Mouse (Mus musculus) heart, embryonic 15.5 days (tissue): ENCODE results near the gene Atp2b2. TPM values are rescaled to one million over a fixed set of nuclear protein-coding genes. Genes with fewer than 3 reads are reported as not detected.
A peak's percentile ranks its signal among the peaks of the same experiment; 100 is the strongest.

Experiments used
- ATAC-seq: fragments of 200-750 bp; cut with Nextera tagmentation; replicated peaks from 2 replicates; pipeline ENCODE4 v1.8.0; 2017; ENCODE audit warnings: low read depth, moderate TSS enrichment; ENCODE audit not compliant: insufficient number of reproducible peaks, insufficient read depth, low FRiP score
- H3K27ac ChIP-seq: fragments of 300-500 bp; sonication (generic); 2 replicates; pipeline ENCODE4 v1.5.1; 2015; ENCODE audit warnings: mild to moderate bottlenecking, inconsistent platforms
- H3K27me3 ChIP-seq: fragments of 300-500 bp; sonication (generic); 2 replicates; pipeline ENCODE4 v1.6.1; 2015; ENCODE audit warnings: inconsistent platforms
- H3K36me3 ChIP-seq: fragments of 300-500 bp; sonication (generic); 2 replicates; pipeline ENCODE4 v1.6.1; 2015; ENCODE audit warnings: mild to moderate bottlenecking, inconsistent platforms
- H3K4me1 ChIP-seq: fragments of 300-500 bp; sonication (generic); replicated peaks from 2 replicates; pipeline ENCODE4 v1.6.1; 2015; ENCODE audit warnings: inconsistent platforms
- H3K4me2 ChIP-seq: fragments of 300-500 bp; sonication (generic); 2 replicates; pipeline ENCODE4 v1.6.1; 2015; ENCODE audit warnings: inconsistent platforms, mild to moderate bottlenecking, moderate library complexity
- H3K4me3 ChIP-seq: fragments of 300-500 bp; sonication (generic); 2 replicates; pipeline ENCODE4 v1.5.1; 2015; ENCODE audit warnings: mild to moderate bottlenecking, inconsistent platforms
- H3K9ac ChIP-seq: fragments of 300-500 bp; sonication (generic); 2 replicates; pipeline ENCODE4 v1.6.1; 2015; ENCODE audit warnings: mild to moderate bottlenecking, inconsistent platforms
- H3K9me3 ChIP-seq: fragments of 300-500 bp; sonication (generic); replicated peaks from 2 replicates; pipeline ENCODE4 v1.6.1; 2016; ENCODE audit warnings: inconsistent platforms
- WGBS: fragments of 180-500 bp; shearing (Covaris S2); methylation state at CpG from one replicate; pipeline ENCODE4 v1.1.7; 2015; ENCODE audit warnings: mixed read lengths; 5-methylcytosine and 5-hydroxymethylcytosine counted together
- polyA plus RNA-seq: library from polyadenylated mRNA; unstranded; fragments of >200 nt; fragmentation: Nextera tagmentation; extraction: Ambion mirVana; gene quantifications from 2 replicates; pipeline ENCODE4 v1.2.1, GENCODE M21; 2015

Atp2b2 gene
- polyA plus RNA-seq = 0.09 and 0.36 TPM in 2 replicates

DNA sequence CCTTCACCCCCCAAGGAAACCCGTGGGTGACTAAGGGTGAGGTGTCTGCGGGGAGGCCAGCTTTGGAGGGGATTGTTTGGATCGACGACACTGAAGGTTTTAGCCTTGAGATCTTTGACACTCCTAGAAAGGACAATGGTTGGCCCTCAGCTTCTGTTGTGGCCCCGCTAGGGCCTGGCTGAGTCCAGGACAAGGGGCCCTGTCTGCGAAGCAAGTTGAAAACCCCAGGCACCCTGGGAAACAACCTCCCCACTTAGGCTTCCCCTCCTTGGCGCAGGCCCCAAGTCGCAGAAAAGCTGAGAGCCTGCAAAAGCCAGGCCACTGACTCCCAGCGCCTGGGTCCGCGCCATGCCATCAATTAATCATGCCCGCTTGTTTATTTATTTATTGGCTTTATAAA is at the start of gene Atp2b2:
TSS of gene Atp2b2 (minus strand) at position 282 of the 400 bp plus-strand sequence.
- Histone ChIP-seq H3K4me1 (peaks cover 7% of the 10 kb centered on the region; the same call in 1 of the 2 replicates), H3K27ac (no peak within 1 kb of the TSS), H3K4me3 (peak within 1 kb of the TSS; percentile 43), H3K9me3 (no peaks in the 10 kb centered on the region), H3K36me3 (no peaks in the 10 kb centered on the region), H3K27me3 (peaks cover 84% of the 10 kb centered on the region), H3K9ac (peak within 1 kb of the TSS; percentile 20), H3K4me2 (peak within 1 kb of the TSS; percentile 85)
- 25% methylated on average over 12 of the region's 12 CpGs for WGBS
- no peak for ATAC-seq

DNA sequence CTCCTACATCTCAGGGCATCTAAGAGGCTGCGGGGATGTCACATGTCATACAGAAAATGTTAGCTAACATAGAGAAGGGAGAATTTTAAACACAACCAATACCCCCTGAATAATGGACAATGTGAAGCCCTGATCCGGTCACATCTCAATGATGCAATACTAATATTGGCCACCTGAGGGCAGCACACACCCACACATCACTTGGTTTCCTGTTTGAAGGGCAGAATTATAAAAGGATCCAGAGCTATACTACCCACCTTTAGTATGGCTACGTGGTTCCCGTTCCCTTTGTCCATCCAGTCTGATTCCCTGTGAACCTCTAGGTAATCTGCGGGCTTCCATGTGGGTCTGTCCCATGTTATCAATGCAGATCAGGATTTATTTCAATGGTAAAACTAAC is 47.2 kb upstream of the Atp2b2 start:
- H3K27me3 ChIP-seq = peaks cover 28% of the 10 kb centered on the region

GRCm38 (mm10) chr6:114087106-114087505 is 44.7 kb upstream of the Atp2b2 start:
- Histone ChIP-seq H3K4me1 (no peaks in the 10 kb centered on the region), H3K4me3 (no peak overlapping the region), H3K9ac (no peak overlapping the region), H3K9me3 (no peaks in the 10 kb centered on the region), H3K36me3 (no peaks in the 10 kb centered on the region), H3K4me2 (no peak overlapping the region), H3K27me3 (peaks cover 28% of the 10 kb centered on the region), H3K27ac (no peak overlapping the region)
- ATAC-seq = no peak
- WGBS = 20% methylated on average over 7 of the region's 7 CpGs

More for the DNA sequence above, 47.2 kb upstream of the Atp2b2 start:
- Histone ChIP-seq H3K27ac (no peak overlapping the region), H3K4me2 (no peak overlapping the region), H3K9ac (no peak overlapping the region), H3K36me3 (no peaks in the 10 kb centered on the region), H3K4me3 (no peak overlapping the region), H3K9me3 (no peaks in the 10 kb centered on the region), H3K4me1 (no peaks in the 10 kb centered on the region)
- WGBS = 21% methylated on average over 5 of the region's 5 CpGs
- no peak for ATAC-seq

DNA sequence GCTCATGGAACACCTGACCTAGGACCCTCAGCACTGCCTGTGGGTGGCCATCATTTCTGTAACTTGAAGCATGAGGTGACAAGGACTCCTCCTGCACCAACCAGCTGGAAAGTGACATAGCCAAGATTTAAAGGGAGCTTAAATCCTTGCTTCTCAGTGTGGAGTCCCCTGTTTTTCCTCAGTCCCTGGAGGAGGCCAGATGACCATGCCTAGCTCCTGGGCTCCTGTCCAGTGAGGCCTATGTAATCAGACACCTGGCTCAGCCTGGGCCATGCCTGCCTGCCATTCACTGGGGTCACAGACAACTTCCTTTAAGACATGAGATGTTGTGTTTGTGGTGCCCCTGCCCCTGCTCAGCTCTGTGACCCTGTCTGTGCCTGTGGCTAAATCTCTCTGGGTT is 36.1 kb upstream of the Atp2b2 start:
- Histone ChIP-seq H3K27me3 (0 out of 2 replicates have a peak, but pooled peaks cover 6% of the 10 kb centered on the region), H3K4me1 (no peaks in the 10 kb centered on the region), H3K4me2 (no peak overlapping the region), H3K27ac (no peak overlapping the region), H3K36me3 (no peaks in the 10 kb centered on the region), H3K9me3 (no peaks in the 10 kb centered on the region), H3K9ac (no peak overlapping the region), H3K4me3 (no peak overlapping the region)
- ATAC-seq = no peak

DNA sequence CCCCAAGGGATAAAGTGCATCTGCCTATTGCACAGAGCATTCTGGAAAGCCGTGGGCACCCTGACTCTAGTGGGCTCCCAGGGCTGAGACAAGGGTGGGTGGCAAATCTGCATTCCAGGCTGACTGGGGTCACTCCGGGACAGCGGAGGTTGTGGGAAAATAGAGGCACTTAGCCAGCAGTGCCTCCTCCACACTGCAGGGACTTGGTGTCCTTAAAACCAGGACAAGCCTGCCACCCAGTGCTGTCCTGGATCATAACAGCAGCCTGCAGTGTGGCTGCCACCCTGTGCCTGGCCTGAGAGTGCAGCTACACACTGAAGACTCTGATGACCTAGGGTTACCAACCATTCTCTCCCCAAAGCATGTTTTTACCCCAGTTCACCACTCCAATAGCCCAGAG is 34.1 kb upstream of the Atp2b2 start:
- H3K27me3 ChIP-seq = 0 out of 2 replicates have a peak, but pooled peaks cover 10% of the 10 kb centered on the region
- H3K27ac ChIP-seq = no peak overlapping the region
- H3K4me3 ChIP-seq = no peak overlapping the region
- 66% methylated on average over 3 of the region's 3 CpGs for WGBS
- no peak overlapping the region for H3K4me2 ChIP-seq
- H3K36me3 ChIP-seq = no peaks in the 10 kb centered on the region
- H3K9me3 ChIP-seq = no peaks in the 10 kb centered on the region
- H3K4me1 ChIP-seq = no peaks in the 10 kb centered on the region
- H3K9ac ChIP-seq = no peak overlapping the region
- no peak for ATAC-seq

DNA sequence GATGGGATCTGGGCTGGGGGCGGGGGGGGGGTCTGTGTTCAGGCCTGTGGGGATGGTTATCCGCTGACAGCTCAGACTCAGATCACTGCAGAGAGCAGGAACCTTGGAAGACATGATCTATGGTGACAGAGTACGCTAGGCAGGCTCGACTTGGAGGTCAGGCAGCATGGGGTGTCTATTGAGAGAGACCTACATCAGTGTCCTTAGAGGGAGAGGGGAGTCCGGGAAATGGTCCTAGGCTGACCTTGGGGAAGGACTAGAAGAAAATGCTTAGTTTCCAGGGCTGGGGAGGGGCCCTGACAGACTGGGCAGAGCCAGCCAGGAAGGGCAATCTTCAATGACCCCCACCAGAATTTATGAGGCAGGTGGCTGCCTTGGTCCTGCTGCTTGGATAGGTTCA is 33.6 kb upstream of the Atp2b2 start:
- Histone ChIP-seq H3K27ac (no peak overlapping the region), H3K27me3 (peaks cover 11% of the 10 kb centered on the region), H3K9me3 (no peaks in the 10 kb centered on the region), H3K4me2 (no peak overlapping the region), H3K4me1 (no peaks in the 10 kb centered on the region), H3K9ac (no peak overlapping the region), H3K4me3 (no peak overlapping the region), H3K36me3 (no peaks in the 10 kb centered on the region)
- no peak for ATAC-seq
- WGBS = 53% methylated on average over 5 of the region's 5 CpGs

DNA sequence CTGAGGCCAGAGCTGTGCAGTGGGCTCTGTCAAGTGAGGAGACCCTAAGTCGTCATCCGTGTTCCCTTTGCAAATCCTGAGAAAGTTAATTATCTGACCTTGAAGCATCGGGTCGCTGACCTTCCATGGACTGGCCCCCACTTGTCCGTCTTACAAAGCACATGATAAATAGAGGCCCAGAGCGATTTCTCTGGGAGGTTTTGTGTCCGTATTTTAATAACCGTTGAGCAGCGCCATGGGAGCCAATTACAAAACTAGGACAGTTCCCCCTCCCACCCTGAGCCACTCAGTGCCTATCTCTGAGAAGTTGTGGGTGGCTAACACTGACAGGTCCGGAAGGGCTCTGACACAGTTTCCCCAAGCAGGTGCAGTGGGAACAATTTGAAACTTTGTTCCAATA is 32.5 kb upstream of the Atp2b2 start:
- Histone ChIP-seq H3K4me2 (no peak overlapping the region), H3K4me3 (no peak overlapping the region), H3K27ac (no peak overlapping the region), H3K27me3 (peaks cover 18% of the 10 kb centered on the region), H3K9me3 (no peaks in the 10 kb centered on the region), H3K4me1 (no peaks in the 10 kb centered on the region), H3K9ac (no peak overlapping the region), H3K36me3 (no peaks in the 10 kb centered on the region)
- ATAC-seq = no peak
- WGBS = 66% methylated on average over 10 of the region's 10 CpGs

GRCm38 (mm10) chr6:114074256-114074655 is 31.8 kb upstream of the Atp2b2 start:
- Histone ChIP-seq H3K27ac (no peak overlapping the region), H3K27me3 (peaks cover 19% of the 10 kb centered on the region), H3K9ac (no peak overlapping the region), H3K36me3 (no peaks in the 10 kb centered on the region), H3K4me1 (no peaks in the 10 kb centered on the region), H3K4me3 (no peak overlapping the region), H3K4me2 (no peak overlapping the region), H3K9me3 (no peaks in the 10 kb centered on the region)
- ATAC-seq = no peak
- WGBS = 23% methylated on average over 1 of the region's 1 CpGs

DNA sequence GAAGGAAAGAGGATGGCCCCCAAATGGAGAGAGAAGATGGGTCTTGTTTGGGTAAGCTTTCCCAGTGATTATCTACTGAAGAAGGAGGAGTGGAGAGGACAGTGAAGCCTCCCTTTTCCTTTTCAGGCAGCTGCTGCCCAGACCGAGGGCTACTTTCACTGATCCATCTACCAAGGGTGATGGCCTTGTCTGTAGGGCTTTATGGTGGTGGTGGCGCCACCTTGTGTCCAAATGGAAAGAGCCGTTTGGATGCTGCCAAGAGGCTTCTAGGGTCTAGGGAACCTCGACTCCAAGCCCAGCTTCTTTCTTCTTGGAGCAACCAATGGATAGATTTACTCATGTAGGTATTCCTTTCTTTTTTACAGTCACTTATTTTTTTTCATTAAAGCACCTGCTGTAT is 29.2 kb upstream of the Atp2b2 start:
- no peak overlapping the region for H3K4me2 ChIP-seq
- peaks cover 17% of the 10 kb centered on the region for H3K27me3 ChIP-seq
- H3K9me3 ChIP-seq = no peaks in the 10 kb centered on the region
- no peaks in the 10 kb centered on the region for H3K4me1 ChIP-seq
- H3K36me3 ChIP-seq = no peaks in the 10 kb centered on the region
- H3K4me3 ChIP-seq = no peak overlapping the region
- H3K9ac ChIP-seq = no peak overlapping the region
- no peak for ATAC-seq
- H3K27ac ChIP-seq = no peak overlapping the region
- 13% methylated on average over 4 of the region's 4 CpGs for WGBS

GRCm38 (mm10) chr6:114063100-114063499 is 20.7 kb upstream of the Atp2b2 start:
- no peak overlapping the region for H3K27ac ChIP-seq
- H3K36me3 ChIP-seq = no peaks in the 10 kb centered on the region
- no peak for ATAC-seq
- no peaks in the 10 kb centered on the region for H3K4me1 ChIP-seq
- H3K4me2 ChIP-seq = no peak overlapping the region
- peaks cover 7% of the 10 kb centered on the region; the same call in 1 of the 2 replicates for H3K27me3 ChIP-seq
- no peaks in the 10 kb centered on the region for H3K9me3 ChIP-seq
- 89% methylated on average over 2 of the region's 2 CpGs for WGBS
- H3K9ac ChIP-seq = no peak overlapping the region
- no peak overlapping the region for H3K4me3 ChIP-seq

DNA sequence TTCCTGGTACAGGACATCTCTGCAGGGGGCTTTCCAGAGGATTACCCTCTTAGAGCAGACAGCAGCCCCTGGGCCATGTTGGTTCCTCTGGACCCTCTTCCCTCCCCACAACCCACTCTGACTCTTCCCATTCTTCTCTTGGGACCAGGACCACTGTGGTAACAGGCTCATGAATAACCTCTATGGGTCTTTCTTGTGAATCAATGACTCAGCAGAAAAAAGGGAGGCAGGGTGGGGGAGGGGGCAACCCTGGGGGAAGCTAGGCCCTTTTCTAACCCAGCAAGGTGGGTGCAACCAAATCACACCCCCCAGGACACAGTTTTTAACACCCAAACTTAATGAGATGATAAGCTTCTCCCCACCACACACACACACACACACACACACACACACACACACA is 20.3 kb upstream of the Atp2b2 start:
- no peak overlapping the region for H3K27ac ChIP-seq
- H3K27me3 ChIP-seq = peaks cover 11% of the 10 kb centered on the region; the same call in 1 of the 2 replicates
- no peak overlapping the region for H3K4me2 ChIP-seq
- H3K4me1 ChIP-seq = no peaks in the 10 kb centered on the region
- no peaks in the 10 kb centered on the region for H3K9me3 ChIP-seq
- H3K4me3 ChIP-seq = no peak overlapping the region
- no peak for ATAC-seq
- no peaks in the 10 kb centered on the region for H3K36me3 ChIP-seq
- H3K9ac ChIP-seq = no peak overlapping the region

GRCm38 (mm10) chr6:114059206-114059605 is 16.8 kb upstream of the Atp2b2 start:
- Histone ChIP-seq H3K4me1 (no peaks in the 10 kb centered on the region), H3K4me2 (no peak overlapping the region), H3K36me3 (no peaks in the 10 kb centered on the region), H3K27me3 (peaks cover 17% of the 10 kb centered on the region; the same call in 1 of the 2 replicates), H3K27ac (no peak overlapping the region), H3K9me3 (no peaks in the 10 kb centered on the region), H3K4me3 (no peak overlapping the region), H3K9ac (no peak overlapping the region)
- no peak for ATAC-seq
- 84% methylated on average over 7 of the region's 7 CpGs for WGBS
